Mouse (Mus musculus) CH12.LX (cell line): ENCODE results near the gene Ndufs2.

Experiments
- CTCF ChIP-seq, 2 experiments: IDR thresholded peaks in 1 of 2; conservative IDR thresholded peaks in 1 of 2; 2 replicates each; pipeline ENCODE4 v1.5.1; 2011 to 2012; ENCODE audit warnings: low read depth in 2 of 2, low read length in 2 of 2, improper control_type of control experiment in 1 of 2, inconsistent platforms in 1 of 2, mild to moderate bottlenecking in 1 of 2, moderate library complexity in 1 of 2
- EP300 ChIP-seq: IDR thresholded peaks from 2 replicates; pipeline ENCODE4 v1.6.1; 2011; ENCODE audit warnings: low read length, improper control_type of control experiment
- ETS1 ChIP-seq: conservative IDR thresholded peaks from 2 replicates; pipeline ENCODE4 v1.6.1; 2012; ENCODE audit warnings: low read depth, mild to moderate bottlenecking, inconsistent platforms, low read length, improper control_type of control experiment, moderate library complexity
- JUND ChIP-seq: conservative IDR thresholded peaks from 2 replicates; pipeline ENCODE4 v1.6.1; 2011; ENCODE audit warnings: low read depth, low read length, improper control_type of control experiment
- KAT2A ChIP-seq: IDR thresholded peaks from 2 replicates; pipeline ENCODE4 v1.6.1; 2012; ENCODE audit warnings: low read length, improper control_type of control experiment, inconsistent platforms; ENCODE audit not compliant: insufficient replicate concordance
- MEF2A ChIP-seq: IDR thresholded peaks from 2 replicates; pipeline ENCODE4 v1.6.1; 2014; ENCODE audit warnings: low read depth, mild to moderate bottlenecking, inconsistent platforms, low read length, improper control_type of control experiment, borderline replicate concordance
- MYC ChIP-seq: IDR thresholded peaks from 2 replicates; pipeline ENCODE4 v1.6.1; 2011; ENCODE audit warnings: low read depth, mild to moderate bottlenecking, improper control_type of control experiment, low read length
- NELFE ChIP-seq: IDR thresholded peaks from 2 replicates; pipeline ENCODE4 v1.6.1; 2011; ENCODE audit warnings: low read depth, low read length, improper control_type of control experiment
- NRF1 ChIP-seq: IDR thresholded peaks from 2 replicates; pipeline ENCODE4 v1.6.1; 2014; ENCODE audit warnings: low read depth, mild to moderate bottlenecking, inconsistent platforms, low read length, improper control_type of control experiment, moderate library complexity
- POLR2A ChIP-seq: IDR thresholded peaks from 2 replicates; pipeline ENCODE4 v1.6.1; 2011; ENCODE audit warnings: low read depth, mild to moderate bottlenecking, improper control_type of control experiment, low read length
- SIN3A ChIP-seq: IDR thresholded peaks from 2 replicates; pipeline ENCODE4 v1.6.1; 2012; ENCODE audit warnings: low read length, improper control_type of control experiment, inconsistent platforms
- ZNF384 ChIP-seq: IDR thresholded peaks from 2 replicates; pipeline ENCODE4 v1.6.1; 2012; ENCODE audit warnings: low read depth, low read length, improper control_type of control experiment, inconsistent platforms

GRCm38 (mm10) chr1:171282086-171282805 is 31.1 kb upstream of the Ndufs2 start:
- TF ChIP-seq CTCF (conservative IDR thresholded peaks at IDR 0.05 in 1 of 2, IDR thresholded peaks at IDR 0.05 in 1 of 2; ENCODE audit: low read depth in 2 of 2, low read length in 2 of 2) (no peak), ETS1 (no peak), NELFE (no peak), POLR2A (no peak), MYC (no peak), NRF1 (no peak), MEF2A (no peak), EP300 (no peak), KAT2A (no peak), ZNF384 (no peak), SIN3A (no peak), JUND (no peak)
